Mouse (Mus musculus) heart, adult 2 months (tissue): ENCODE measurements at regions not wholly inside any gene's neighbourhood (a gene's known extent, or its start where the extent isn't known, plus 50 kb on each side); places are given as distances from the start of the nearest gene placed in this dataset.

Source experiments
- CTCF ChIP-seq: fragments of 200-600 bp; IDR thresholded peaks from 2 replicates; pipeline ENCODE4 v1.8.1; 2022; ENCODE audit warnings: antibody characterized with exemption, mild to moderate bottlenecking, moderate library complexity
- POLR2A ChIP-seq: fragments of 200-500 bp; IDR thresholded peaks from 2 replicates; pipeline ENCODE4 v1.6.1; 2011; ENCODE audit warnings: mild to moderate bottlenecking, low read depth, low read length, control low read depth; ENCODE audit not compliant: insufficient read depth

GRCm38 (mm10) chr3:48911758-48912157 is 845.4 kb downstream of the Pcdh18 start:
- TF ChIP-seq POLR2A: no peak
- peak; percentile 24 for TF ChIP-seq CTCF
